Mouse (Mus musculus) urinary bladder, postnatal 0 days (tissue): ENCODE measurements around the gene Eps15l1. TPM values are rescaled to one million over a fixed set of nuclear protein-coding genes. Genes with fewer than 3 reads are reported as not detected.

ENCODE experiments used
- microRNA-seq: library from miRNA; unstranded; fragments of <30 nt; microRNA quantifications from one replicate; pipeline ENCODE4, GENCODE M21; 2016
- polyA plus RNA-seq: library from polyadenylated mRNA; unstranded; fragments of >200 nt; fragmentation: Nextera tagmentation; extraction: Ambion mirVana; gene quantifications from 2 replicates; pipeline ENCODE4 v1.2.1, GENCODE M21; 2015

Eps15l1 gene
- 23.0 and 24.0 TPM in 2 replicates for polyA plus RNA-seq

GRCm38 (mm10) chr8:72421362-72422335, at the start of gene Eps15l1:
Gene Eps15l1, minus strand, starts transcription at chr8:72421460.

DNA sequence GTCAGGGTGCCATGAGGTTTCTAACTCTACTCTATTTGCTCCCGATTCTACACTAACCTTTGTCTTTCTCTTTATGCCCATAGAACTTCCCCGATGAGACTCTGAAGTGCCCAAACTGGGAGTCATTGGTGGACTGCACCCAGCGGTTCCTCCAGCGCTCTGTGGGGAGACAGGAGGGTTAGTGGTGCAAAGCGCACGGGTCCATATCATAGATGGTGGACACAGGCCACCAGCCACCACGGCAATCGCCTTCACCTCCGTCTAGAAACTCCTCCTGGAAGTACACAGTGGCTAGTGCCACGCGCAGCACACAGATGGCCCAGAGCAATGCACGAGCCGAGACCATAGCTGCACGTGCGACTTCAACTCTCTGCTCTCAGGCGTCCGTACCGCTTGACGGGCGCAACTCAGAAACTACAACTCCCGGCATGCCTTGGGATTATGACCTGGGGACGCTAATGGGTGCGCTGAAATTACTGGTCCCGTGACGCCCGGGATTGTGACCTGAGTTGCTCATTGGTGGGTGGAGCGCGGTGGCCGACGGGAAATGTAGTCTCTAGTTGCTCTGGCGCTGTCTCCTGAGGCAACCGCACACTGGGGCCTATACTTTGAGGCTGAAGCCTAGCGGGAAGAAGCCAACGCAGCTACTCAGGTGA, 22.2 kb upstream of the Eps15l1 start, which contains the start of the genes Calr3 and 1700030K09Rik:
Gene Calr3 (minus strand): TSS at position 533 of the 656 bp plus-strand sequence.
Gene 1700030K09Rik (plus strand): TSS at position 543 of the 656 bp plus-strand sequence.

GRCm38 (mm10) chr8:72318801-72319322, 102.4 kb downstream of the Eps15l1 start, which contains the start of gene Klf2:
Gene Klf2, plus strand, starts transcription at chr8:72319033.

DNA sequence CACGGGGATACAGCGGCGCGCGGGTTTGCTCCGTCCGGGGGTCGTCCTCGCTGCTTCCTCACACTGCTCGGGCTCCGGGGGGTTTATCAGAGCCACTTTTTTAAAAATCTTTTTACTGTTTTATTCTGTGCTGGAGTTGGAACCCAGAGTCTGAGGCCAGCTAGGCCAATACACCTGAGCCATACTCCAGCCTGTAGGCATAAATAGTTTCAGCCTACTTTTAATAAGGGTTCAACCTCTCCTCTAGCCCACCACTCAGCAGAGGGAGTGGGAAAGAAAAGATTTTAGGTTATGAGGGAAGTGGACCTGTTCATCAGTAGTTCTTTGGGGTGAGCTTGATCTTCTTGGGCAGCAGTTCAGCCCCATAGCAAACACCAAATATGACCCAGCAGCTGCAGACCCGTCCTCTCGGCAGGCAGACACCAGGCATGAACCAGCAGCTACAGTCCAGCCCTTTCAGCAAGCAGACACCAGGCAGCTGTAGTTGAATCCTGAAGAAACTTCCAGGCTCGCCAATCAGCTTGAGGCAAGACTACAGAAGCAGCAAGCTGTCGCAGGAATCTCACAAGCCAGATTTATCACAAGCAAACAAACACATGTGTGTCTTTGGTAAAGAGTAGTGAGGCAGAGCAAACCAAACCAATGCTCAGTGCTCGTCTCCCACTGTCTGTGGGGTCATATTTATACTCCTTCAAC, 115.9 kb downstream of the Eps15l1 start, which contains the start of gene Gm10282:
Gene Gm10282 (minus strand): TSS at position 51 of the 696 bp plus-strand sequence.

Small RNA genes within 50 kb of the gene (microRNA-seq; reads per million reads assigned to microRNA genes)
- 1.9 reads per million for gene Mir7068

Other genes starting within 250 kb of the Eps15l1 start
- gene Hsh2d, start 231.8 kb downstream of the Eps15l1 start, polyA plus RNA-seq: 0.08 and 0.19 TPM in 2 replicates
- gene Cib3, start 208.6 kb downstream of the Eps15l1 start, polyA plus RNA-seq: not detected in 2 replicates
- gene Gm11034, start 207.8 kb downstream of the Eps15l1 start, polyA plus RNA-seq: not detected in 2 replicates
- gene Fam32a, start 201.7 kb downstream of the Eps15l1 start, polyA plus RNA-seq: 55.5 and 56.7 TPM in 2 replicates
- 67.9 and 72.6 TPM in 2 replicates for gene Ap1m1, start 181.4 kb downstream of the Eps15l1 start, polyA plus RNA-seq
- gene Gm10282, start 116.2 kb downstream of the Eps15l1 start, polyA plus RNA-seq: 7.1 and 7.8 TPM in 2 replicates
- 22.9 and 33.7 TPM in 2 replicates for gene Klf2, start 102.4 kb downstream of the Eps15l1 start, polyA plus RNA-seq
- gene Calr3, start 22.4 kb upstream of the Eps15l1 start, polyA plus RNA-seq: 0.56 and 0.84 TPM in 2 replicates
- gene 1700030K09Rik, start 22.4 kb upstream of the Eps15l1 start, polyA plus RNA-seq: 5.2 and 5.7 TPM in 2 replicates
- 23.1 and 30.9 TPM in 2 replicates for gene Cherp, start 53.8 kb upstream of the Eps15l1 start, polyA plus RNA-seq
- 10.9 and 13.0 TPM in 2 replicates for gene Slc35e1, start 71.2 kb upstream of the Eps15l1 start, polyA plus RNA-seq
- 7.3 and 8.1 TPM in 2 replicates for gene Med26, start 126.8 kb upstream of the Eps15l1 start, polyA plus RNA-seq
- gene Smim7, start 149.6 kb upstream of the Eps15l1 start, polyA plus RNA-seq: 93.2 and 99.9 TPM in 2 replicates
- gene Tmem38a, start 150.6 kb upstream of the Eps15l1 start, polyA plus RNA-seq: 71.1 and 74.7 TPM in 2 replicates
- gene Nwd1, start 225.3 kb upstream of the Eps15l1 start, polyA plus RNA-seq: 0.11 and 0.17 TPM in 2 replicates